17 mouse cellular contexts compared by ENCODE assay signal in the genomic region with DNA sequence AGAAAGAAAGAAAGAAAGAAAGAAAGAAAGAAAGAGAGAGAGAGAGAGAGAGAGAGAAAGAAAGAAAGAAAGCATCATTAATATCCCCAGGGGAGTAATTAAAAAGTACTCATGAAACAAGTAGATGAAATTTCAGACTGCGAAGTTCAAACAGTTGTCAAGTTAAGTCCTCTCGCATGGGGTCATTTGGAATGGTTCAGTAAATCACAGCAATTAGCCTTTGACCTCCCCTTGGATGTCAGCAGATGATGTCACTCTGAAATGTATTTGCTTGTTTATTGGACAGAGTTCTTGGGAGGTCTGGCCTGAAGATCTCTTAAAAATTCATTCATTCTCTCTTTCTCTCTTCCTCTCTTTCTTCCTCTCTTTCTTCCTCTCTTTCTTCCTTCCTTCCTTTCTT. TPM values are rescaled to one million over a fixed set of nuclear protein-coding genes. Genes with fewer than 3 reads are reported as not detected.
A peak's percentile ranks its signal among the peaks of the same experiment; 100 is the strongest.
DNase-seq lines count a peak whose midpoint lies in the region; TF ChIP-seq lines count a peak whose summit lies in the region.
"Had no signal": no experiment of that assay in that cellular context is flagged by ENCODE, and none has a peak within 500 bp of the region (broad histone marks: within the 10 kb centered on the region; RNA-seq: fewer than 3 reads in every experiment).

No protein-coding gene starts in this region.

- TF ChIP-seq CTCF in spleen, adult 2 months (IDR thresholded peaks at IDR 0.05; ENCODE audit: extremely low read depth, insufficient read depth, insufficient read length, insufficient replicate concordance), result no peak

- peak overlapping the region; percentile 79 for H3K4me3 ChIP-seq in spleen, adult 2 months (ENCODE audit: extremely low read depth, insufficient read depth, insufficient read length)
- H3K4me3 ChIP-seq: forebrain, embryonic 15.5 days; heart, embryonic 13.5 days; hindbrain, embryonic 10.5 days; midbrain, embryonic 13.5 days had no signal

- 73% methylated on average over 2 of the region's 2 CpGs for WGBS in spleen, adult 2 months

- no peaks in the 10 kb centered on the region for H3K27me3 ChIP-seq in spleen, adult 2 months (ENCODE audit: control insufficient read depth, insufficient read depth, low read length)

- DNase-seq in spleen, adult 2 months (ENCODE audit: low read depth in 1 of 2, low spot score in 2 of 2), result no peak
- no peak for DNase-seq in spleen, postnatal 14 days (ENCODE audit: low spot score in 2 of 2)
- peak; percentile 39 for DNase-seq in induced T-regulatory cell, adult 2 months (ENCODE audit: low read depth)
- peak; percentile 64 for DNase-seq in kidney, postnatal 10 days
- peak; percentile 15 for DNase-seq in yolk sac, embryonic 10.5 days (ENCODE audit: low spot score)
- no peak for DNase-seq in adrenal gland, adult 8-10 months
- DNase-seq in adrenal gland, adult 2 months, result no peak
- DNase-seq in gastrocnemius, adult 18-20 months (ENCODE audit: low spot score), result no peak
- DNase-seq: adrenal gland, postnatal 10 days; cerebellum, postnatal 10 days; gastrocnemius, postnatal 36 days; thymus, postnatal 4 days had no signal

- peaks cover 21% of the 10 kb centered on the region for H3K4me1 ChIP-seq in spleen, adult 2 months (ENCODE audit: control insufficient read depth, insufficient read depth, insufficient read length)

- peaks cover 2% of the 10 kb centered on the region; the same call in 1 of the 2 replicates for H3K36me3 ChIP-seq in spleen, adult 2 months (ENCODE audit: control insufficient read depth, insufficient read depth, low read length)
- H3K36me3 ChIP-seq: forebrain, embryonic 15.5 days; heart, embryonic 13.5 days; hindbrain, embryonic 10.5 days; midbrain, embryonic 13.5 days had no signal

- H3K27ac ChIP-seq in spleen, adult 2 months (ENCODE audit: insufficient read depth, low read length), result no peak overlapping the region
- H3K27ac ChIP-seq: forebrain, embryonic 15.5 days; heart, embryonic 13.5 days; hindbrain, embryonic 10.5 days; liver, embryonic 14.5 days; midbrain, embryonic 13.5 days had no signal

- no peak for TF ChIP-seq POLR2A in spleen, adult 2 months (IDR thresholded peaks at IDR 0.05; ENCODE audit: low read depth, low read length)

RNA-seq across cellular contexts. Expression of gene Cd83, which starts 2.7 kb away (rescaled TPM):
- 38.3 and 58.4 TPM in 2 replicates for polyA plus RNA-seq in spleen, adult 2 months (2012; rRNA removed)
- total RNA-seq in adrenal gland, adult 8-10 months (2022), result 1 to 10 TPM; 2.2 to 5.8 (median 3.8) TPM
- 1 to 10 TPM; 2.5 to 3.8 TPM for total RNA-seq in adrenal gland, adult 2 months (2021)
- 3.0 and 3.7 TPM in 2 replicates for polyA plus RNA-seq in adrenal gland, adult 2 months (2012; rRNA removed)
- total RNA-seq in gastrocnemius, adult 18-20 months (2021), result under 1 TPM; 0.32 to 0.76 TPM

Comparison
In these comparisons a context has a peak if more than half of its experiments do, and no peak if none do; other contexts are left out.
1. DNase-seq: peak in induced T-regulatory cell, adult 2 months (single experiment), kidney, postnatal 10 days (single experiment) and yolk sac, embryonic 10.5 days (single experiment); none in spleen, adult 2 months (0 of 2), spleen, postnatal 14 days (0 of 2), adrenal gland, adult 8-10 months (single experiment), adrenal gland, adult 2 months (single experiment) and gastrocnemius, adult 18-20 months (single experiment).